Mouse (Mus musculus) small intestine, adult 2 months (tissue): ENCODE results near the gene Fbf1. TPM values are rescaled to one million over a fixed set of nuclear protein-coding genes. Genes with fewer than 3 reads are reported as not detected.

Experiments
- H3K27ac ChIP-seq: fragments of 200-500 bp; 2 replicates; pipeline ENCODE4 v1.5.1; 2012; ENCODE audit warnings: low read depth, low read length, control low read depth, inconsistent platforms; ENCODE audit not compliant: insufficient read depth
- H3K27me3 ChIP-seq: fragments of 200-500 bp; 2 replicates; pipeline ENCODE4 v1.6.1; 2012; ENCODE audit warnings: mild to moderate bottlenecking, moderate library complexity, low read length, inconsistent platforms; ENCODE audit not compliant: control insufficient read depth, insufficient read depth
- H3K36me3 ChIP-seq: fragments of 200-500 bp; 2 replicates; pipeline ENCODE4 v1.6.1; 2012; ENCODE audit warnings: mild to moderate bottlenecking, low read length, control low read depth, inconsistent platforms; ENCODE audit not compliant: control insufficient read depth, insufficient read depth
- H3K4me1 ChIP-seq: fragments of 200-500 bp; 2 replicates; pipeline ENCODE4 v1.6.1; 2012; ENCODE audit warnings: low read length, inconsistent platforms, mixed read lengths; ENCODE audit not compliant: control insufficient read depth, insufficient read depth, insufficient read length
- H3K4me3 ChIP-seq: fragments of 200-500 bp; 2 replicates; pipeline ENCODE4 v1.5.1; 2012; ENCODE audit warnings: low read depth, mild to moderate bottlenecking, control low read depth, inconsistent platforms, low read length, moderate library complexity
- CTCF ChIP-seq: fragments of 200-500 bp; IDR thresholded peaks from 2 replicates; pipeline ENCODE4 v1.5.1; 2012; ENCODE audit warnings: low read depth, mild to moderate bottlenecking, control low read depth, inconsistent platforms, low read length, moderate library complexity, mixed read lengths; ENCODE audit not compliant: insufficient replicate concordance, insufficient read length; ENCODE audit errors: extremely low read depth
- POLR2A ChIP-seq: fragments of 200-500 bp; IDR thresholded peaks from 2 replicates; pipeline ENCODE4 v1.6.1; 2012; ENCODE audit warnings: low read depth, mild to moderate bottlenecking, control low read depth, inconsistent platforms, low read length, moderate library complexity
- WGBS: fragments of 180-500 bp; shearing (Covaris S2); methylation state at CpG from one replicate; pipeline ENCODE4 v1.1.7; 2018; 5-methylcytosine and 5-hydroxymethylcytosine counted together
- polyA plus RNA-seq: library from polyadenylated mRNA; depleted of rRNA; stranded (reverse); fragments of >200 nt; gene quantifications from 2 replicates; pipeline ENCODE4 v1.2.3, GENCODE M21; 2012

Gene Fbf1
- polyA plus RNA-seq, 1 experiment = 6.5 TPM

DNA sequence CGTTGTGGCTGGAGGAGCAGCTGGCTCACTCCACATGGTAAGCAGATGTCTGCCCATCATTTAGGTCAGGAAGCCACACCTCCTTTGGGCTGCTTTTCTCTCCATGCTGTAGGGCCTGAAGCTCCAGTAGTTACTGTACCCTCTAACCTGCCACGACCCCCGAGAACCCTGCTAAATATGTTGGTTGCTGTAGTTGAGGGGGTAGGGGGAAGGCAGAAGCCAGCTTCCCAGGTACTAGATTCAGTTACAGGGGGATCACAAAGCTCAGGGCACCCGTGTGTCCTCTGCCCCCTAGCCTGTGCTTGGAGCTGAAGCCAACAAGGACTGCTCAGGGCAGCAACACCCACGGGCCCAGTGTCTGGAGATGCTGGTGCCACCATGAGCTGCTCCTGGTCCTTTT lies 34.5 kb downstream of the Fbf1 start:
- no peak overlapping the region for H3K27ac ChIP-seq
- TF ChIP-seq POLR2A (no peak), CTCF (no peak)
- H3K36me3 ChIP-seq = peaks cover 2% of the 10 kb centered on the region; the same call in 1 of the 2 replicates

DNA sequence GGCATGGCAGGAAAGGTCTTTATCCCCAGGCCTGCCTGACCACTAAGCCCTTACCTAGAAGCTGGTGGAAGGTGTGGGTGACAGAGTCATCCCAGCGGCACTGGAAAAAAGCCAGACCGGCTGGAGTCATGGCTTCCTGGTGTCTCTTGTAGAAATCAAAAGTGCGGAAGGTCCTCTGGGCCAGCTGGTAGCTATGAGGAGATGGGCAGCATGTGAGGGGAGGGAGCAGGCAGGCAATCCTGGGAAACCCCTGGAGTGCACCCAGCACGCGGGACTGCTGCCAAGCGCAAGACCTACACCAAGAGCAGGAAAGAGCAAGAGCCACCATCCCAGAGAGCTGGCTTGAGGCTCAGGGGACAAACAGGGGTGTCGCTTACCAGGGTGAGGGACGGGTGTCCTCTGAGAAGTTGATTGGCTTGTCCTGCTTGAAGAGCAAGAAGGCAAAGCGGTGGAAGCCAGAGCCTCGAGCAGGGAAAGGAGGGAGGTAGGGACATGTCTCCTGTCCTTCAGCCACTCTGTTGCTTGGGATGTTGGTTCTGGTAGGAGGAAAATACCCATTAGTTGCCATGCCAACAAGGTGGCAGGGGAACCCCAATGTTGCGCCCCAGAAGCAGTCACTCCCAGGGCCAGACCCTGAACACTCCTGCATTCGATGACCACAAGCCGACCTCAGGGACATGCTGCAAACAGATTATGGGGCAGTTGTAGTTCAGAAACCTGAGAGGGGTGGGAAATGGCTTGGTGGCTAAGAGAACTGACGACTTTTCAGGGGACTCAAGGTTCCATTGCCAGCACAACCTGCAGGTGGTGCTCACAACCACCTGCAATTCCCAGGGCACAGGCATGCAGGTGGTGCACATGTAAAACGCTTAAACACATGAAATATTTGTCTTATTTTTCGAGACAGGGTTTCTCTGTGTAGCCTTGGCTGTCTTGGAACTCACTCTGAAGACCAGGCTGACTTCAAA lies 35.3 kb downstream of the Fbf1 start:
- TF ChIP-seq CTCF (no peak), POLR2A (no peak)
- 80% methylated on average over 16 of the region's 16 CpGs for WGBS
- H3K27ac ChIP-seq = no peak overlapping the region
- H3K4me1 ChIP-seq = peaks cover 18% of the 10 kb centered on the region
- H3K36me3 ChIP-seq = peaks cover 6% of the 10 kb centered on the region; the same call in 1 of the 2 replicates
- no peaks in the 10 kb centered on the region for H3K27me3 ChIP-seq
- no peak overlapping the region for H3K4me3 ChIP-seq

More for the DNA sequence above, 34.5 kb downstream of the Fbf1 start:
- peaks cover 16% of the 10 kb centered on the region for H3K4me1 ChIP-seq
- WGBS = 74% methylated on average over 5 of the region's 5 CpGs
- no peak overlapping the region for H3K4me3 ChIP-seq
- H3K27me3 ChIP-seq = no peaks in the 10 kb centered on the region

GRCm38 (mm10) chr11:116131349-116132170 lies 36.4 kb downstream of the Fbf1 start:
- WGBS = 72% methylated on average over 15 of the region's 15 CpGs
- TF ChIP-seq POLR2A = no peak
- TF ChIP-seq CTCF = no peak

DNA sequence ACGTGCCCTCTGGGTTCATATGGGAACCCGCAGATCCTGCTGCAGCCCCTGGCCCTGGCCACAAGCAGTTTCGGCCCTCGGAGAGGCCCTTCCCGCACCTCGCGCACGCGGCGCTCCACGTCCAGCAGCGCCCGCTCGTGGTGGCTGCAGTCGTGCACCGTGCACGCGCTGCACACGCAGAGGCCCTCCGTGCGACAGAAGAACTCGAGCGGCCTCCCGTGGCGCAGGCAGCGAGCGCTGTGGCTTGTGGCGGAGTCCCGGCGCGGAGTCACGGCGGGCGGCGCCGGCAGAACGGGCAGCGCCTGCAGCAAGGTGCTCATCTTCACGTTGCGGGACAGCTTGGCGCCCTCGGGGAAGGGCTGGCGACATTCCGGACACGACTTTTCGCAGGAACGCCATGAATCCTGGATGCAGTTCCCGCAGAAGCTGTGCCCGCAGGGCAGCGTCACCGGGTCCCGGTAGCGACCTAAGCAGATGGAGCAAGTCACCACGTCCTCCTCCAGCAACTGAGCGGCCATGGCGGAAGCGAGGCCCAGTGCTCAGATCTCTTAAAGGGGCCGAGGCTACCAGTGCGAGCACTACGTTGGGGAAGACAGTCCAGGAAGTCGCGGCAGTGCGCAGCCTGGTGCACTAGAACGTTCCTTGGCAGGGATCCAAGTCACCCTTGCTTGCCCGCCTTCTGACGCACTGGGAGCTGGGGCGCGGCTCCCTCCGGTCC lies 37.3 kb downstream of the Fbf1 start, which contains the start of gene Trim65:
Trim65 (minus strand) TSS at position 641 of the 718 bp plus-strand sequence.
- TF ChIP-seq CTCF (peak; percentile 60), POLR2A (peak; percentile 13)
- under 1% methylated on average over 69 of the region's 69 CpGs for WGBS
- Histone ChIP-seq H3K27me3 (no peaks in the 10 kb centered on the region), H3K27ac (peak within 1 kb of the TSS; percentile 97), H3K4me1 (peaks cover 23% of the 10 kb centered on the region), H3K36me3 (peaks cover 24% of the 10 kb centered on the region), H3K4me3 (peak within 1 kb of the TSS; percentile 73)

More at GRCm38 (mm10) chr11:116131349-116132170, 36.4 kb downstream of the Fbf1 start:
- H3K4me1 ChIP-seq = peaks cover 23% of the 10 kb centered on the region
- no peaks in the 10 kb centered on the region for H3K27me3 ChIP-seq
- H3K36me3 ChIP-seq = peaks cover 14% of the 10 kb centered on the region
- H3K27ac ChIP-seq = peak overlapping the region; percentile 97
- peak overlapping the region; percentile 73 for H3K4me3 ChIP-seq

- H3K4me1 ChIP-seq = peaks cover 23% of the 10 kb centered on the region
- H3K27me3 ChIP-seq = no peaks in the 10 kb centered on the region
- TF ChIP-seq POLR2A (no peak), CTCF (no peak)
- 22% methylated on average over 8 of the region's 8 CpGs for WGBS
- peak overlapping the region; percentile 32 for H3K27ac ChIP-seq
- peak overlapping the region; percentile 73 for H3K4me3 ChIP-seq
- peaks cover 29% of the 10 kb centered on the region for H3K36me3 ChIP-seq
These were observed 37.9 kb downstream of the Fbf1 start for GRCm38 (mm10) chr11:116129993-116130487.

GRCm38 (mm10) chr11:116129091-116129790 lies 38.7 kb downstream of the Fbf1 start:
- TF ChIP-seq POLR2A = no peak
- TF ChIP-seq CTCF = no peak
- peak overlapping the region; percentile 73 for H3K4me3 ChIP-seq
- peaks cover 34% of the 10 kb centered on the region for H3K36me3 ChIP-seq
- WGBS = 78% methylated on average over 9 of the region's 9 CpGs
- peaks cover 23% of the 10 kb centered on the region for H3K4me1 ChIP-seq
- H3K27me3 ChIP-seq = no peaks in the 10 kb centered on the region
- H3K27ac ChIP-seq = no peak overlapping the region
